Mouse (Mus musculus) liver (tissue): ENCODE data around the gene Celf5.

Experiments
- DNase-seq: peaks from one replicate; pipeline ENCODE4 v3.0.0-alpha.2; 2020; ENCODE audit warnings: mixed read lengths

Gene Celf5

DNA sequence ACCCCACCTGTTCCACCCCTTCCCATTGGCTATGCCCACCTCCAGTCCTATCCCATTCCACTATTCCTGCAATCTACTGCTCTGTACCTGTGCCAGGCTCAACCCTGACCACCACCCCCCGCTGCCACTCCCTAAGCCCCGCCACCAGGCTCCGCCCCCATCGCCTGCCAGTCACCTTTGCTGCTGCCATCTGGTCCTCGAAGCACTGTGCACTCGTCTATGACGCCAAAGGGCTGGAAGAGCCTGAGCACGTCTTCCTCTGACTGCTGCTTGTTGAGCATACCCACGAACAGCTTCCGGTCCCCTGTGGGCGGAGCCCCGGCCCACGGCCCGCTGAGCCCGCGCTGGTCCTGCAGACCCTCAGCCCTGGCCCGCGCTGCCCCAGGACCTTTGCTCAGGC is 12.1 kb downstream of the Celf5 start:
- no peak for DNase-seq

DNA sequence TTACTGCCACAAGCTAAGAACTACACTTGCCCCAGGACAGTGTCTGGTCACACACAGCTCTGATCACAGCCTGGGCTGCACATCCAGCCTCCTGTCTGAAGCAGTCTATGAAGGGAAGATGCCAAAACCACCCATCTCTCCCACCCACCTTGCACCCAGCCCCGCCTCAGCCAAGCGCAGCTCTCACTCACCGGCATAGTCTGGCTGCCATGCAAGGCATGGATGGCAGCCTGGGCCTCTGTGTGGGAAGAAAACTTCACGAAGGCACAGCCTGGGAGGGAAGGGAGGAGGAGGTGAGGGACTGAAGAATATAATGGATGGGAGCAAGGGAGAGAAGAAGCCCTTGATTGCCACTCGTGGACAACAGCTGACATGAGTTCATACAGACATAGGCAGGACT is 13.3 kb downstream of the Celf5 start:
- no peak for DNase-seq

DNA sequence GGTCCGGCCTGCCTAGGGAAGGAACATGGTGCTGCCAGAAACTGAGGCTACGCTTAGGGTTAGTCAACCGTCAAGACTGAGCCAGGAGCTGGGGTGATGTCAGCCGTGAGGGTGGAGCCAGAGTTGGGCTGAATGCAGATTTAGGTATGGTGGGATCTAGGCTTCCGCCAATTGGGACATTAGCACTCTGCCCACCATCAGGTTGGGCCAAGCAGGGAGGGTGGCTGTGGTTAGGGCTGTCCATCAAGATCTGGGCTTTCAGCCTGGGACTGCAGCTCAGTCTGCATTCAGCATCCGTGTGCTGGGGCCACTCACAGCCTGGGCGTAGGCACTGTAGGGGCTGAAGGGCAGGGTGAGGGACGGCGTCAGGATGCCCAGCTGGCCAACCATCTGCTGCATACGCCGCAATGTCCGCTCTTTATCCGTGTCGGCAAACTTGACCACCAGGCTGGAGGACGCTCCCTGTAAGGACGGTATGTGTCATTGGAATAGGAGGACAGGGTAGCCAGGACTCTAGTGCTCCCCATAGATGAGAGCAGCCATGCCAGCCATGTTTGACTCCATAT is 14.8 kb downstream of the Celf5 start:
- DNase-seq: peak; percentile 2

DNA sequence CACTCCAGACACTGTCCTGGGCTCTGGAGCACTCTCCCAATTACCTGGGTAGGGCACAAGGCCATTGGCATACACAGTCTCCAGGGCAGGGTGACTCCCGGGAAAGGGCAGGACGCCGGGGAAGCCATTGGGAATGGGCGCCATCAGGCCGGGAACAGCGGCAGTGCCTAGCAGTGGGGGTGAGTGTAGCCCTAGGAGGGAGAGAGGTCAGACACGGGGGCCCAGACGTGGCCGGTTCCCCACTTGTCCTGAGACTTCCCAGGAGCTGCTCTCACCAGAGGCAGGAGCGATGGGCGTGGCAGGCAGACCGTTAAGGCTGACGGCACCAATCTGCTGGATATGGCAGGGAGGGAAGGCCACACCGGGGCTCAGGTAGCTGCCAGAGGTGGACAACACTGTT is 15.6 kb downstream of the Celf5 start:
- peak; percentile 3 for DNase-seq

DNA sequence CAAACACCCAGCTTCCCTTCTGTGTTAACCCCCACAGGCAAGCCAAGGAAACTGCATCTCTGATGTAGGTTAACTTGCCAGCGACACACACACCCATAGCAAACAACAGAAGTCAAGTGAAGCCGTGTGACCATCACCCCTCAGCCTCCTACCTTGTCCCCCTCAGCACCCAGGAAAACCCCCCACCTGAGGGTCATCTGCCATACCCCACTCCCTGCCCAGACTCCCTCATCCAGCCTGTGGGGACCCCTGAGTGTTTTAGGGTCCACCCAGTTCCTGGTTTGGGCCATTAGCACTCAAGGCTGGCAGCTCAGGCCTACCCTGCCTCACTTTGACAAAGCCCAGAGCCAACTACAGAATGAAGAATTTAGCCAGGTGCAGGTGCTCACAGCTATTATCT is 16.4 kb downstream of the Celf5 start:
- DNase-seq: peak; percentile 2

DNA sequence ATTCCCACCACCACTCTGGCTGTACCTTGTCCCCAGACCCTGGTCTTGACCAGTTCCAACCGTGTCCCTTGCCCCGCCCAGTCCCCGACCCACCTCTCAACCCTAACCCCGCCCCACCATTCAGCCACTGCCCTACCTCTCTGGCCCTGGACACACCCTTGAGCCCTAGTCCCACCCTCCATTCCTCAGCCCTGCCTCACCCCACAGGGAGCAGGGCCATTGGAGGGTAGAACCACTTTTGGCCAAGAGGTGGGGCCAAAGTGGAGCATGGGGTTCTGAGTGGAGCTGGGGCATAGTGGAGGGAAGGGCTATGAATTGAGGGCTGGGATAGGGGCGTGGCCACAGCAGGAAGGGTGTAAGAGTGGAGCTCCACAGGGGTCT is 17.3 kb downstream of the Celf5 start:
- peak; percentile 50 for DNase-seq

DNA sequence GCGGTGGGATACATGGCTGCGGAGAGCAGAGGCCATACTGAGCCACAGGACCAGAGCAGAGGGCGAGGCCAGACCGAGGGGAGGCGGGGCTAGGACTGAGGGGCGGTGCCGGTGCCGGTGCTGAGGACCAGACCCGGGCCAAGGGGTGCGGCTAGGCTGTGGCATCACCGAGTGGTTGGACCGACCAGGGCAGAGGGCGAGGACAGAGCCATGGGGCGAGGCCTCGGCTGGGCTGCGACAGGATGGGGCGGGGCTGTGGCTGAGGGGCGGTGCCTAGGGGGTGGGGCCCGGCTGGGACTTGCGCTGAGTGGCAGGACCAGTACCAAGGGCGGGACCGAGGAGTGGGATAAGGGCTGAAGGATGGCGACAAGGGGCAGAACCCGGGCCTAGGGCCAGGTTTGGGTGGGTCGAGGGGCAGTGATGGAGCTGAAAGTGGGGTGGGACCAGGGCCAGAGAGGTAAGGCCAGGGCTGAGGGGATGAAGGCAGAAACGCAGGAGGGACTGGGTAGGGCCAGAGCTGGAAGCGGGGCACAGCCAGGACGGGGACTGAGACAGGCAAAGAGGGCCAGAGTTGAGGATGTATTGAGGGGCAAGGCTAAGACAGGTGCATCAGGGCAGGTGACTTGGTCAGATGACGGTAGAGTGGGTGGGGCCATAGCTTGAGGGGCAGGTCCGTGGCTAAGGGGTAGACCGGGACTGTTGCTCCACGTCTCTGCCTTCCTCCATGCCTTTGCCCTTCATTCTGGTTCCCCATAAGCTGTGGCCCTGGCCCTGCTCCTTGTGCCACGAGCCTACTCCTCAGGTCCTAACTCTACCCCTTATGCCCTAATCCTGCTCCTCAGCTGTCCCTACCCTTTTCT is 17.9 kb downstream of the Celf5 start:
- DNase-seq: peak; percentile 83

DNA sequence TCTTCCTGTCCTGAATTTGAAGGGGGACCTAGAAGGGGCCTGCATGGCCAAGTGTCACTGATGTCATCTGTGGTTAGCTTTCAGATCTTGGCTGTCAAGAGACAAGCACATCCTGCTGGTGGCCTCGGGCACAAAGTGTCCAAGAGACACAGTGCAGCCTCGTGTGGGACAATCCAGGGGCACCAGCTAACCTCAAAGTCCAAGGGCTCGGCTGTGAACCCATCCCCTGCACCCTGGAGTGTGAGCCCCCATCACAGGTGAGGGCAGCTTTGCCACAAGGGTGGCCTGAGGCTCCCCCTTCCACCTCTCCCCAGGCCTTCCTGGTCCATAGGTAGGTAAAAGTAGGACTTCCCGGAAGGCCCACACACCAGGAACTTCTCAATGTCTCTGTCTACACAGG is 19.0 kb downstream of the Celf5 start:
- DNase-seq: no peak

DNA sequence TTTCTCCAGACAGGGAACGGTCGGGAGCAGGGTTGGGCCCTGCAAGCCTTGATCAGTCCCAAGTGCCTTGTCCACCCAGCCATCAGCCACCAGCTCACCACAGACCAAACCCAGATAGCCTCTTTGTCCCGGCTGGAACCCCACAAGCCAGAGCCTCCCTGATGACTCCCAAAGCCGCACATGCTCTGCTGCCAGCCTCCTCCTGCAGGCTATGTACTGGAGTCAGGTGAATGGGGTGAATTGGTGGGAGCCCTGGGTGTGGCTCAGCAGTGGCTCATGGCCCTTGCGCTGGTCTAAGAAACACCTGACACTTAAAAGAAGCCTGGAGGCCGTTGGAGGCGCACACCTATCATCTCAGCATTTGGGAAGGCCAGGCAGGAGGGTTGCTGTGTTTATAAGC is 19.6 kb downstream of the Celf5 start:
- peak; percentile 3 for DNase-seq

DNA sequence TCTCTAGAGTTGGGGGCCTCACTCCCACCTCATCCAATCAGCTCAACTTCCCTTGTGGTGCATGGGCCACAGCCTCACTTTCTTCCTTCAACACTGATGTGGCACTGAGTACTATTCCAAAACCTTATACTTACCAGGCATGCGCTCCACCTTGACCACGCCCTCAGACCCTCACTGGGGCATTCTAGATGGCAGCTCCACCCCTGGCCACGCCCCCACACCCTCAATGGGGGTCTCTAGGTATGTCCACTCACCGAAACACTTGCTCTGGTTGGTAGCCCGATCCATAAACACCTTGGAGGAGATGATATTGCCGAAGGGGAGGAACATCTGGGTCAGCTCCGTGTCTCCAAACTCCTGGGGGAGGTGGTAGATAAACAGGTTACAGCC is 20.1 kb downstream of the Celf5 start:
- peak; percentile 2 for DNase-seq

DNA sequence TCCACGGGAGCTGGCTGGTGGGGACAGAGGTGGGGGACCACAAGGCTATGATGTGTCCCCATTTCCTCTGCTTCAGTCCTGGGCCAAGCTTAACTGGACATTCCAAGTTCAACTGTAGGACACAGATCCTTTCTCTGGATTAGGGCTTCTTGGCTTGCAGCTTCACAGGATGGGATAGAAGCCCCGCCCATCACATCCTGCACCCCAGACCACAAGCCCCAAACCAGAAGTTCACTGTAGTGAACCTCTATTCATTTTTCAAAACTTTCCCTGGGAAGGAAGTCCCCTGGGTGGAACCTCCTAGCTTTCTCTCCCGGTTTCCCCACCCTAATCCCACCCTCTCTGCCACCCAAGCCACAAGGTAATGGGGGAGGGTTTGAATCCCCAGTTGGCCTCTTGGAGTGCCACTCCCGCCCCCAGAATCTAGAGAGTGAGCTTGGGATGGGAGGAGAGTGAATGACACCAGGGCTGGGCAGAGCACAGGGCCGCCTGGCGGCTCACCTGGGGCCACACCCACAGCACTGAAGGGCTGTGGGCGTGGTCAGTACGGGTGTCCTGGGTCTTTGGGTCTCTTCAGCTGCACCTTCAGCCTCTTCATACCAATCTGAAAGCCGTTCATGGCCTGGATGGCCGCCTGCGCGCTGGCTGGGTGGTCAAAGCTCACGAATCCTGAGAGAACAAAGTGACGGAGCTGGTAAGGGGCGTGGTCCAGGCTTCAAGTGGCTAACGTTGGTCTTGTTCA is 20.7 kb downstream of the Celf5 start:
- peak; percentile 5 for DNase-seq

DNA sequence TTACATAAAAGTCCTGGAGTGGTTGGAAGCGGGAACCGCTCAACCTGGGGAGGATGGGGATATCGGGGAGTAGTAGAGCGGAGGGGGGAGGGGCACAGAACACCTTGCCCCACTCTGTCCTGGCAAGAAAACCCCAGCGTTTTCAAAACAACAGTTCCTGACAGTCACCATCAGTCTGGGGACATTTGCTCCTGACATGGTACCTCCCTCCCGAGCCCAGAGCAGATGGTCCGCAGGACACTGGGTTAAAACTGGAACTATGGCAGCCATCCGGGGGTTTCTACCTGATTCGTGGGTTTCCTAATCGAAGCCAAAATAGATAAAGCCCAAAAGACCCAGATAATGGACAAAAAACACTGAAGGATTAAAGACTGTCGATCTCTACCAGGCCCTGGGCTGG is 21.6 kb downstream of the Celf5 start:
- DNase-seq: no peak

DNA sequence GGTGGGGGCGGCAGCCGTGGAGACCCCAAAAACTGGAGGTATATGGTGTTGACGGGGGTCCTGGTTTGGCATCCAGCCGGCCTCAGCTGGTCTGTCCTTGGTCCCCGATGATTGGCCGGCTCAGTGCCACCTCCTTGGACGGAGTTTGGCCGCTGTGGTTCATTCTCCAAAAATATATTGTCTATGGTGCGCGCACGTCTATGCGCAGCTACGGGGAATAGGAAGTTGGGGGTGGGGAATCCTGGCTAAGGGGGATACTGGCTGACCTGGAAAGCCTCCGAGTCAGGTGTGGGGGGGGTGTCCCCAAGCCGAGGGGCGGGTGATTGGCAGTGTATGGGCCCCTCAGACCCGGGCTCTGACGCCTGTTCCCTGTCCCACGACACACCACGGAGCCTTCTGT is 22.0 kb downstream of the Celf5 start:
- DNase-seq: peak; percentile 2

DNA sequence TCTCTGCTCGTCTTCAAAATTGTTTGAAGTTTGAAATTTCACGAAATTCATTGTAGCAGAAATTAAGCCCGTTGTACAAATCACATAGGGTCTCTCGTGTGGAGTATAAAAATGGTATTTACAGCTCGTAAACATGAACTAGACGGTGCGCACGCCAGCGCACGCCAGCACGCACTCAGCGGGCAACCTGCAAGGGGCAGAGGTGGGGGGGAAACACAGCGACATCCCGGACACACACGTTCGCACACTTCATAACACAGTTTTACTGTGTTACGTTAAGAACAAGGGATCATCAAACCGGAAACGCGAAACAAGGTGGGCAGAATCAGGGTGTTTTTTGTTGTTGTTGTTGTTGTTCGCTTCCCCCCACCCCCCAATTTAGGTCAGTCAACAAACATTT is 23.1 kb downstream of the Celf5 start:
- DNase-seq: no peak

DNA sequence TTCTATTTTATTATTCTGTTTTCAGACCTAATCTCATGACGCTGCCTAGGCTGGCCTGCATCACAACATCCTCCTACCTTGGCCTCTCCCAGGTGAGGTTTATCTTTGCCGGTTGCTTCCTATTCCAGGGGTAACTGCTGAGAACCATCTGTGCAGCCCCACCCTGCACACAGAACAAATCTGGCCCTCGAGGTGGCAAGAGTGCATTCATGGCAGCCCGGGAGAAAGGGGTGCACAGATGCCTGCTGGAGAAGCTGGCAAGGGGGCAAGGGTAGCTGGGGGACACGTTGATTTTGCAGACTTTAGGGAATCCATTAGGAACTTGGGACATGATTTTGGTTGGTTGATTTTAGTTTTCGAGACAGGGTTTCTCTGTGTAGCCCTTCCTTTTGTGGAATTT is 24.2 kb downstream of the Celf5 start:
- DNase-seq: no peak

DNA sequence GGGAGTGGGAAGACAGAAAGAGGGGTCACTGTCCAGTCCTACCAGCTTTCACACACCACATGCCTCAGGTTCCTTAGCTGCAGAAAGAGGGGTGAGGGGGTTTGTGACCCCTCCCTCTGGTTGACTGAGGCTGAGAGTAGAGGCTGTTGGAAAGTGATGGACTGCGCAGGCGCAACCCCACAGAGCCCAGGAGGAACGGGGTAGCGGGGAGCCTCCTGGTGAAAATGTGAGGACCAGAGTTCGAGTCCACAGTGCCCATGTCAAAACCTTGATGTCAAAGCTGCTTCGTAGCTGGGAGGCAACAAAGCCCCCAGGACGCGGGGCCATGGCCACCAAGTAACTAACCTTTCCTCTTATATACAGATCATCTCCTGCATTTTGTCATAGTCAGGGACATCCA is 24.9 kb downstream of the Celf5 start:
- DNase-seq: no peak

DNA sequence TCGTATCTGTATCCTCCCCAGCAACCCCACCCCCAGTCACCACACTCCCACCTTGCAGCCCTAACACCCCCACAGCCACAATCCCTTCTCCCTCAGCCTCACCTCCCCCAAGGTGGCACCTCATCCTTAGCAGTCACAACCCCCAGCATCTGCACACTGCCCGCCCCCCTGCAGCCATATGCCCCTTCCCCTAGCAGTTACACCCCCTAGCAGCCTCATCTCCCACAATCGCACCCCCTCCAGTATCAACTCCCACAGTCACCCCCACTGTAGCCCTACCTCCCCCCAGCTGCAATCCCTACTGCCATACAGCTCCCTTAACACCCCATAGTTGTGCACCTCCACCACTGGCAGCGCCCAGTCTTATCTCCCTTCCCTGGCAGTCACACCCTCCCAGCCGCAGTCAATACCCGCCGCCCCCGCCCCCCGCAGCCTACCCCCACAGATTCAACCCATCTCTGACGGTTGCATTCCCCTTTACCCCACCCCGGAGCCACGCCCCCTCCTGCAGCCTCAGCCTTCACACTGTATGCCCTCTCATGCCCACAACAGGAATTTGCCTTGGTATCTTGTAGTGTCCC is 25.4 kb downstream of the Celf5 start:
- DNase-seq: peak; percentile 40

DNA sequence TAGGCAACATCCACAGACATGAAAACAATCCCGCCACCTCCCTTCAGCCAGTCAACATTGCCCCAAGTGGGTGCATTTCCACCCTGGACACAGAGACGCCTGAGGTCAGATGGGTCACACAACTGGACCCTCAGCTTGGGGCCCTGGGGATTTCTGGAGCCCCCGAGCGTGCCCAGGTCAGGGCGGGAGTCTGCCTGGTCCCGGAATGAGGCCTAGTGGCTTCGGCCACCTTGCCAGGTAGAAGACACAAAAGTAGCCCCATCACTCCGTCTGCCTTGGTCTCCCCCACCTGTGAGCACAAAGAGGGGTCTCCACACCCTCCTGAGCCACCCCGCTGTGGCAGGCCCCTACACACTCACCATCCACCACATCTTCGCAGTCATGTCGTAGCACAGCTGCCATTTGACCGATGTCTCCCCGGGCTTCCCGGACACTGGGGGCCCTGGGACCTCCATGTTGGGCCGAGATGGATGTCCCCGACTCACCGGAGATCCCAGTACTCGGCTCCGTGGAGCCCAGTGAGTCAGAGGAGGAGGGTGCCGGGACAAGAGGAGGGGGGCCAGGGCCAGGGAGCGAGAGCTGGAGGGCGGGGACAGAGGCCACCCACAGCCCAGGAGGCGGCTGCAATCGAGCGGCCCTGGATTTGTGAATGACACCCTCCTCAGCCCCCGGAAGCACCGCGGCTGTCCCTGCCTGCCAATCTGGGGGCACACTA is 27.2 kb downstream of the Celf5 start, which contains the start of gene Nfic:
Gene Nfic, minus strand, starts transcription at position 455 of the 715 bp plus-strand sequence.
- no peak for DNase-seq

DNA sequence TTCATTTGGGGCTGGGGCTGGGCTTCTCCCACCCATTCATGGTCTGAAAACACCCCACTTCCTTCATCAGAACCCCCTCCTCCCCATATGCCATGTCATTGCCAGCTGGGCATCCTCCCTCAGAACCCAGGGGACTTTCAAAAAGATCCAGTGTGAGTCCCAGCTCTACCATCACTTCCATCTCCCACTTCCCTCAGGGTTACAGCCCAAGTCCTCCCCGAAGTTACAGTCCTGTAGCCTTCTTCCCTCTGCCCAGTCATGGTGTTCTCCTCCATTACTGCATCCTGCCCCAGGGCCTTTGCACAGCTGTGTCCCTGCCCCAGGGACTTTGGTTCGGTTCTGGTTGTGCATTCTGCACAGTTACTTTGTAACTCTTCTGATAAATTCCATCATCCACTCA is 28.4 kb downstream of the Celf5 start:
- DNase-seq: no peak

DNA sequence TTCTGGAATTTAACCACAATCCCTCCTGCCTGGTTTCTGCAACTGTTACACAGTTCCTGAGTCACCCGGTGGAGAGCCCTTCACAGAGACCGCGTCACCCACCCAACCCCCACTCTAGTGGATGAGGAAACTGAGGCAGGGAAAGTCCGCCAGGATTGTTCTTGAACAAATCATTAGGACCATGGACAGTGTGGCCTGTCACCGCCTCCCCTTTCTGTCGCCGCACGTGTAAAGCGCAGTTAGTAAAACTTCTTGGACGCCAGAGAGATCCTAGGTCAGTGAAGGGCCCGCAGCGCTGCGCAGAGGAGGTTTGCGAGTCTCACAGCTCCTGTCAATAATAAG is 29.6 kb downstream of the Celf5 start:
- peak; percentile 2 for DNase-seq

DNA sequence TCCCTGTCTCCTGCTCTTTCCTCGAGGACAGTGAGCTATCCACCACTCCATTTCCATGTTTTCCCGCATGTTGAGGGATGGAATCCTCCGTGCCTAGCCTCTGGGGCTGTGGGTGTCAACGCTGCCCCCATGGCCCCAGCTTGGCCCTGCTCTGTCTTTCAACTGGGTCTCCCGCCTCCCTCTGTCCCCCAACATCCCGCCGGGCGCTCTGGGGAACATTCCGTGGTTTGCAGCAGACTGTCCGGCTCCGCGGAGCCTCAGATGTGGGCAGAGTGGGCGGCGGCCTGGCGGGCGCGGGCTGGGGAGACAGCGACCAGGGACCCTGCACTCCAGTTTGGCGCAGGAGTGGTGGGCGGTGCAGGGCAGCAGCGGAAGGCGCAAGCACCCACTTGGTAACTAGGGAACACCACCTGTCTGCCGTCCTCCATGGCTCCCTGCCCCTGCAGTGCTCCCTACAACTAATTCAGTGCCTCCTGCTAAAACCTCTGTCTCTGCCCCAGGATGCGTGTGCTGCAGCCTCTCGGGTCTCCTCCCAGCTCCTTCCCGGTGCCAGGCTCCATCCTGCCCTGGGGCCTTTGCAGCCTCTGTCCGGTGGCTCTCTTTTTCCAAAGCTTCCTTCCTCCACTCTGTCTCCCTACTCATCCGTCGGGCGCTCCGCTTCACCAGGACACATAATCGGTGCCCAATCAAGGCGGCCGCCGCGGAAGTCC is 30.1 kb downstream of the Celf5 start:
- peak; percentile 4 for DNase-seq

DNA sequence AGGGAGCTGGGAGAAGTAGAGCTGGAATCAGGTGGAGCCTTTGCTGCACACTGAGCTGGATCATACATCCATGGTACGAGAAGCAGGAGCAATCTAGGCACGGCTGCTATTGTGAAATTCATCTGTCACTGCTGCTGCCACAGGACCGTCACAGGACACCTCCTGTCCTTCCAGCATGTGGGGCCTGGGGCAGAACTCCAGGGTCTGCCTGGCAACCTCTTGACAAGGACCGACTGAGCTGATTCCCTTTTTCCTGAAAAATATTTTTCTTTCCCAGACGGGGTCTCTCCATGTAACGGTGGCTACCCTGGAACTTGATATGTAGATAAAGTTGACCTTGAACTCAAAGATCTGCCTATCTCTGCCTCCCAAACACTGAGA is 31.2 kb downstream of the Celf5 start:
- peak; percentile 3 for DNase-seq
